Mouse (Mus musculus) adrenal gland, postnatal 25 days (tissue): ENCODE results near the gene Mfsd14a. TPM values are rescaled to one million over a fixed set of nuclear protein-coding genes. Genes with fewer than 3 reads are reported as not detected.
A peak's percentile ranks its signal among the peaks of the same experiment; 100 is the strongest.
"Not testable (repeated sequence)": the region's sequence is repeated elsewhere in the genome, so short reads cannot be mapped to it uniquely, and the experiment has no call there.

Experiments
- DNase-seq: peaks from one replicate; pipeline ENCODE4 v3.0.0; 2021; ENCODE audit warnings: mixed read lengths
- long read RNA-seq: library from polyadenylated mRNA; stranded (forward); transcript quantifications from one replicate; pipeline ENCODE4 v2.0.0, GENCODE M21; 2021
- total RNA-seq: library from RNA; stranded (reverse); gene quantifications from 2 replicates; pipeline ENCODE4 v1.2.3, GENCODE M21; 2021

The Mfsd14a gene
- 60.3 and 68.2 TPM in 2 replicates for total RNA-seq
- long read RNA-seq, transcript Mfsd14a-201 (12 exons, 2,782 nt): major isoform, 126 of 148 reads
- long read RNA-seq, partial matches to known transcripts: 12 of 148 reads
- long read RNA-seq, other reads (novel, unspliced or antisense): 10 of 148 reads

GRCm38 (mm10) chr3:116662463-116662863 is at the start of gene Mfsd14a:
Gene Mfsd14a, minus strand, starts transcription at chr3:116662677.
- peak; percentile 100 for DNase-seq

GRCm38 (mm10) chr3:116711624-116712435 is 49.4 kb upstream of the Mfsd14a start:
- DNase-seq: peak; percentile 84

- no peak for DNase-seq
Measured at GRCm38 (mm10) chr3:116710941-116711340, 48.5 kb upstream of the Mfsd14a start.

GRCm38 (mm10) chr3:116705637-116706204 is 43.2 kb upstream of the Mfsd14a start:
- no peak for DNase-seq

GRCm38 (mm10) chr3:116703835-116704234 is 41.4 kb upstream of the Mfsd14a start:
- no peak for DNase-seq

GRCm38 (mm10) chr3:116702647-116703272 is 40.3 kb upstream of the Mfsd14a start:
- DNase-seq: no peak

- DNase-seq: no peak
Measured at GRCm38 (mm10) chr3:116701601-116702000, 39.1 kb upstream of the Mfsd14a start.

- no peak for DNase-seq
Measured at GRCm38 (mm10) chr3:116698786-116699185, 36.3 kb upstream of the Mfsd14a start.

GRCm38 (mm10) chr3:116695666-116695985 is 33.1 kb upstream of the Mfsd14a start:
- DNase-seq: no peak

- DNase-seq: no peak
Measured at GRCm38 (mm10) chr3:116694955-116695665, 32.6 kb upstream of the Mfsd14a start.

- no peak for DNase-seq
Measured at GRCm38 (mm10) chr3:116694312-116694711, 31.8 kb upstream of the Mfsd14a start.

- DNase-seq: no peak
Measured at GRCm38 (mm10) chr3:116681160-116681559, 18.7 kb upstream of the Mfsd14a start, which contains the start of gene Gm43191. Gene Gm43191, minus strand, starts transcription at chr3:116681260.

GRCm38 (mm10) chr3:116664281-116664680 is 1.8 kb upstream of the Mfsd14a start:
- DNase-seq: not testable (repeated sequence)

- peak; percentile 60 for DNase-seq
Measured at GRCm38 (mm10) chr3:116661870-116662414, 535 bp downstream of the Mfsd14a start.

- DNase-seq: no peak
Measured at GRCm38 (mm10) chr3:116661288-116661869, 1.1 kb downstream of the Mfsd14a start.

GRCm38 (mm10) chr3:116659856-116660430 is 2.5 kb downstream of the Mfsd14a start:
- DNase-seq: no peak

GRCm38 (mm10) chr3:116658928-116659565 is 3.4 kb downstream of the Mfsd14a start:
- DNase-seq: no peak

GRCm38 (mm10) chr3:116656184-116656965 is 6.1 kb downstream of the Mfsd14a start:
- no peak for DNase-seq

GRCm38 (mm10) chr3:116654051-116654450 is 8.4 kb downstream of the Mfsd14a start:
- not testable (repeated sequence) for DNase-seq
